Mouse (Mus musculus) layer of hippocampus, adult 6 months (tissue): ENCODE results near the gene Ppat. TPM values are rescaled to one million over a fixed set of nuclear protein-coding genes. Genes with fewer than 3 reads are reported as not detected.

ENCODE experiments used
- long read RNA-seq, 2 experiments: library from polyadenylated mRNA; unstranded; transcript quantifications; one replicate each; pipeline ENCODE4 v2.0.0; 2019 to 2020
- polyA plus RNA-seq: library from polyadenylated mRNA; unstranded; fragments of <200 nt; fragmentation: Nextera tagmentation; gene quantifications from 2 replicates; pipeline ENCODE4 v1.2.3, GENCODE M21; 2021

Ppat gene
- 6.6 and 6.9 TPM in 2 replicates for polyA plus RNA-seq
- long read RNA-seq, experiment 1, transcript Ppat-202 (11 exons, 3,981 nt), result major isoform, 14 of 23 reads
- long read RNA-seq, experiment 1, partial matches to known transcripts, result 8 of 23 reads
- long read RNA-seq, experiment 1, other reads (novel, unspliced or antisense), result 1 of 23 reads
- long read RNA-seq, experiment 2, transcript Ppat-202 (11 exons, 3,981 nt), result major isoform, 72 of 77 reads
- long read RNA-seq, experiment 2, partial matches to known transcripts, result 1 of 77 reads
- long read RNA-seq, experiment 2, other reads (novel, unspliced or antisense), result 4 of 77 reads

DNA sequence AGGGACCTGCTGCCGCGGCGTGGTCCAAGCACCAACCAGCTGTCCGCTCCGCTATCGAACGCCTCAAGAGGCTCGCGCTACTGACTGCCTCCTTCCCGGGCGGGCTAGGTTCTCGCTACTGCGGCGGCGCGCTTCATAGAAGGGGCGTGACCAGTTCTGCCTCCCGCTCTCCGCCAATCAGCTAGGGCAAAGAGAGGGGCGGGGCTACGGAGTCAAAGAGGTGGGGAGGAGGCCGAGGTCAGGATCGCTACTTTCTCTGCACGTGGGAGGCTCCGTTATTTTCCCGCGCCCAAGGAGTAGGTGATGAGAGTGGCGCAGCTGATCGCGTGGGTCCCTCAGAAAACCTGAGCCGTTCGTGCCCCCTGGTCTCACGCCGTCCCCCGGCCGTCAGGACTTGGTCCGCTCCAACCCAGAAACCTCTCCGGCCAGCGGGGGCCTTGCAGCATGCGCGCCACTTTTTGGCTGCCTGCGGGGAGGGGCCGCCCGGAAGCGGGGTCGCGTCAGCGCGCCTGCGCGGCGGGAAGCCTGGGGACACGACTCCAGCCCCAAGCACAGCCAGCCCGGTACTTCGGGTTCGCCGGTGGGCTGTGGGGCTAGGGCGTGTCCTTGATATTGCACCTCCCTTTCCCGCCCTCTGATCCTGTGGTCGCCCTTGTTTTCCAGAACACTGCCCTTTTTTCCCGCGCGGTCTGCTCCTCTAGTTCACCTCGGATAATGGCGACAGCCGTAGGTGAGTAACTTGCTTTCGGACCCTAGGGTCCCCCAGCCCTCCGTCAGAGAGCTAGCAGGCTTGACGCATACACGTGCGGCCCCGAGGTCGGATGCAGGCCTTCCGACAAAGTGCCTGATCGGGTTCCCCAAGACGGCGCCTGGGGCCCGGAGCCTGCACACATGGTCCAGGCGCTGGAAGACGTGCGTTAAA, at the start of gene Ppat, which contains the start of gene Paics:
Gene Ppat, minus strand, starts transcription at position 473 of the 922 bp plus-strand sequence.
Gene Paics, plus strand, starts transcription at position 202 of the 922 bp plus-strand sequence.

DNA sequence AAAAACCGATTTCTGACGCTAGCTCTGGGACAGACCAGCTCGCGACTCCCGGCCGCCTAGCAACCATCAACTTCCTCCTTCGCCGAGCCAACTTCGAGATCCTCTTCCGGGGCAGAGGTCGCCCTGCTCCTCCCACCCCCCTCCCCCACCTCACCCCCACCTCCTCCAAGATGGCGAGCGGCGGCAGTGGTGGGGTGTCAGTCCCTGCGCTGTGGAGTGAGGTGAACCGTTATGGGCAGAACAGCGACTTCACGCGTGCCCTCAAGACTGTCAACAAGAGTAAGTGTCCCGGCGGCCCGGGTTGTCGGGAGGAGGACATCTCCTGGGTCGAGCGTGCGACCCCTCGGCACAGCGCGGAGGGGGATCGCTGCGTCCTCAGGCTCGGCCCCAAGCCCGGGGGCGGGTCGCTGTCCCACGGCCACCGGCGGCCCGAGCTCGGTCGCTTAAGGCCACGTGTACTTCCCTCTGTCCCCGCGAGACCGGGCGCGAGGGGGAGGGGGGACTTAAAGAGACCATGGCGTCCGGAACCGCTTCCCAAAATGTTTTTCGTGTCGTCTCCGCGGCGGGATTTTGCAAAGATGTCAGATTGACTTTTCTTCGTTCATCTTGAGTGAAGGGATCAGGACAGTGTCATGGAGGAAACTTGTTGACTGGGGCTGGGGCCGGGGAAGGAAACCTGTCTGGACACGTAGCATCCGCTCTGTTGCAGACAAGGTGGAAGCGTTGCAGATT, 23.3 kb upstream of the Ppat start, which contains the start of gene Srp72:
Gene Srp72, plus strand, starts transcription at position 130 of the 732 bp plus-strand sequence.

DNA sequence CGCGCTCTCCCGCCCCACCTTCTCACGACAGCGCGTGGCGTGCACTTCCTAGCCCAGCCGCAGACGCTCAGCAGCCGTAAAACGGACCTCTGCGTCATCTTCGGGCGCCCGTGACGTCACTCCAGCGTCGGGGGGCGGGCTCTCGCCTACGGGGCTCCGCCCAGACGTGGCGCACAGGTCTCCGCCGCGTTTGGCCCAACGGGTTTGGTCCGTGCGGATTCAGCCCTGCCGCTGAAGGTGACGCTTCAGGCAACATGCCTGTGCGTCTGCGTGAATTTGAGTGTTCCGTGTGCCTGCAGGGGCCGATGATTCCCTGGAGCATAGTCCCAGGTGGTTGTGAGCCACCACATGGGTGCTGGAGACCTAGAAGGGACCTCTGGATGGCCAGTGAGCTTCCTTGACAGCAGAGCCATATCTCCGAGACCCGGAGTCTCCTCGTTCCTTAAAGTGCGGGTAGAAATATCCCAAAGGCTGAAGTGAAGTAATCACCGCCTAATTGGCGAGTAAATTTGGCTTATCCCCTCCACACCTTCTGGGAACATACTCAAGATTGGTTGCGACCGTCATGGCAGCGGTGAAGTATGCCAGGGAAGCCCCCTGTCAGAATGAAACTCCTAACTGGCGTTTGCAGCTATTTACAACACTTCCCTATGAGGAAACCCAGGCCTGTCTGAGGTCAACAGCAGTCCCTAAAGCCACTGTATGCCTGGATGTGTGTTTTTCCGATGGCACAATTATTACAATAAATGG, 45.8 kb downstream of the Ppat start, which contains the start of gene Aasdh:
Gene Aasdh, minus strand, starts transcription at position 110 of the 750 bp plus-strand sequence.

Other genes with a start within 250 kb of the Ppat start
- 5.5 and 7.8 TPM in 2 replicates for gene Aasdh, start 46.1 kb downstream of the Ppat start, polyA plus RNA-seq
- gene Paics, start 271 bp downstream of the Ppat start, polyA plus RNA-seq, result 152 and 155 TPM in 2 replicates
- 19.0 and 23.9 TPM in 2 replicates for gene Srp72, start 23.1 kb upstream of the Ppat start, polyA plus RNA-seq
- not detected in 2 replicates for gene Arl9, start 52.5 kb upstream of the Ppat start, polyA plus RNA-seq
- gene Thegl, start 64.4 kb upstream of the Ppat start, polyA plus RNA-seq, result 1.6 and 1.8 TPM in 2 replicates
- gene Hopx, start 163.5 kb upstream of the Ppat start, polyA plus RNA-seq, result 47.3 and 64.2 TPM in 2 replicates